Mouse (Mus musculus): Measurements from ENCODE around the gene Mctp2.

- no peak for TF ChIP-seq POLR2A (IDR thresholded peaks at IDR 0.05; ENCODE audit: insufficient read depth, low read depth, low read length)
- no peak for TF ChIP-seq CTCF (IDR thresholded peaks at IDR 0.05; ENCODE audit: insufficient read depth, low read depth, low read length)
Observed at GRCm38 (mm10) chr7:72169320-72169719, 137.1 kb downstream of the Mctp2 start.

Data from olfactory bulb, adult 2 months (tissue).